Mouse (Mus musculus): ENCODE measurements around the gene Abhd10. TPM values are rescaled to one million over a fixed set of nuclear protein-coding genes. Genes with fewer than 3 reads are reported as not detected.

Gene Abhd10
- polyA plus RNA-seq (2015; fragmentation: Nextera tagmentation; extraction: Ambion mirVana): 24.9 and 29.3 TPM in 2 replicates

DNA sequence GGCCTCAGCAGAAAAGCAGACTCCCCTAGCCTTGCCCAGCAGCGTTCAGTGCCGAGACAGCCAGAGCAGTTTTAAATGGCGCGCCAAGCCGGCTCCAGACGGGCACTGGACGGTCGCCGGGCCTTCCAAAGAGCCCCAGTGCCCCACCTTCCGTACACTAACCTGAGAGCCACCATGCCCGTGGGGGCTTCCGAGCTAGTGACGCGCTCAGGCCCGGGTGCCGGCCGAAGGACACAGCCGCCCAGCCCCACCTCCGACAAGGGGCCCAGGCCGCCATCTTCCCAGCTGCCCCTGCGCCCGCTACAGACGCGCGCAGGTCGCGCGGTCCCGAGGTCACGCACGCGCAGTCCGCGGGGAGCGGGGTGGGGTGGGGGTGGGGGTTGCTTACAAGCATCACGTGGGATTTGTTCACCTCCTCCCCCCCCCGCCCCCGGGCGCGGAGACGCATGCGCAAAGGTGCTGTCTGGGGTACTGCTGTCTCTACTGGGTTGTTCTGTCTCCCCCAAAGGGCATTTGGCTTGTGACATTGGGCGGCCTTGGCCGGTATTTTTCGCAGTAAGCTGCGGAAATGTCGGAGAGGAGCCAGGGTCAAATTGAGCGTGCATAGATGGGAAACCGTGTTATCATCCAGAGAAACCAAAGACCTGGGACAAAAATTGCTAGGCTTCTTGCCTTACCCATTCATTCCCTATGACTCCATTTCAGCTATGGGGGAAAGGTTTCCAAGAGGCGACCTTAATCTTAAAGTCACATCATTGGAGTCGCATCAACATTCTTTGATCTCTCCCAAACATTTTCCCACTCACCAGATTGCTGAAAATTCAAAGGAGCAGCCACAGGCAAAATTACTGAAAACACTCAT is at the start of gene Abhd10:
Gene Abhd10 (minus strand): TSS at position 341 of the 862 bp plus-strand sequence.
- H3K4me2 ChIP-seq: peak within 1 kb of the TSS; percentile 70
- H3K9me3 ChIP-seq (replicated peaks): no peaks in the 10 kb centered on the region
- peaks cover 12% of the 10 kb centered on the region for H3K36me3 ChIP-seq
- H3K27ac ChIP-seq: peak within 1 kb of the TSS; percentile 97
- ATAC-seq (replicated peaks; ENCODE audit: insufficient number of reproducible peaks, insufficient read depth, low FRiP score, low read depth): peak; percentile 99
- H3K4me3 ChIP-seq: peak within 1 kb of the TSS; percentile 95
- no peaks in the 10 kb centered on the region for H3K27me3 ChIP-seq
- WGBS: under 1% methylated on average over 51 of the region's 51 CpGs
- peaks cover 6% of the 10 kb centered on the region for H3K4me1 ChIP-seq (replicated peaks)
- H3K9ac ChIP-seq: peak within 1 kb of the TSS; percentile 97

DNA sequence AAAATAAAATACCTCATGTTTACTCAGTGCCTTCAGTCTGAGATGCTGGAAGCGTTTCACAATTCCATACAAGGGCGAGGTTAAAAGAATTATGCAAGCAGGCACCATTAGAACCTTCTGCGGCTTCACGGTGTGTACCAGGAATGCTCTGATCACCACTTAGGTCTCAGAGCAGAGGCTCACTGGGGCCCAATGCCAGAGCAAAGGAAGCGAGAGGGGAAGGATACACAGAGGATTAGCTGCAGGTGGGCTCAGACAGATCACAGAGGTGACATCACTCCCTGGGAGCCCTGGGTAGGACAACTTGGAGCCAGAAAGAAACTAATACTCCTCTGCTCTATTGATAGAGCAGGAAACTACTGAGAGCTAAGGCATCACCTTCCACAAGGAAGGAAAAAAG is 48.5 kb upstream of the Abhd10 start:
- H3K9ac ChIP-seq: no peak overlapping the region
- no peaks in the 10 kb centered on the region; the same call in none of the 2 replicates for H3K4me1 ChIP-seq (replicated peaks)
- H3K27ac ChIP-seq: no peak overlapping the region
- no peak overlapping the region for H3K4me2 ChIP-seq
- no peaks in the 10 kb centered on the region for H3K27me3 ChIP-seq
- no peak for ATAC-seq (replicated peaks; ENCODE audit: insufficient number of reproducible peaks, insufficient read depth, low FRiP score, low read depth)
- WGBS: 70% methylated on average over 5 of the region's 5 CpGs
- no peaks in the 10 kb centered on the region for H3K9me3 ChIP-seq (replicated peaks)
- H3K36me3 ChIP-seq: peaks cover 53% of the 10 kb centered on the region
- H3K4me3 ChIP-seq: no peak overlapping the region

DNA sequence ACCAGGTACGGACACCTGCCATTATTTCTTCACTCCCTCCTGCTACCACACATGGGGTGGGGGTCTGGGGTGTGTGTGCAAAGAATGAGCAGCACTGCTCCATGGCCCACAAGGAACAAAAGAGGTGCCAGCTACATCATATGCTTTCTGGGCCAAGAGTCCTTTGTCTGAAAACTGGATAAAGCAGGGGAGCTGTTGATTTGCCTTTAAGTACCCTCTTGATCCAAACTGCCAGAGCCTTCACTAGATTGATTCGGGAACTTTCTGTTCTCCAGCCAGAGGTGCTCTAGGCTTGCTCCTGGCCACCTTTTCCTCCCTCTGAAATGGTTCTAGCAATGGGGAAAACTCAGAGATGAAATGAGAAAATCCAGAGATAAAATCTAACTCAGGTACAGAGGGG is 46.6 kb upstream of the Abhd10 start:
- WGBS: 66% methylated on average over 2 of the region's 2 CpGs
- no peak for ATAC-seq (replicated peaks; ENCODE audit: insufficient number of reproducible peaks, insufficient read depth, low FRiP score, low read depth)
- Histone ChIP-seq H3K4me3 (no peak overlapping the region), H3K36me3 (peaks cover 58% of the 10 kb centered on the region), H3K27me3 (no peaks in the 10 kb centered on the region), H3K4me1 (replicated peaks) (no peaks in the 10 kb centered on the region), H3K9me3 (replicated peaks) (no peaks in the 10 kb centered on the region), H3K9ac (no peak overlapping the region), H3K27ac (no peak overlapping the region), H3K4me2 (no peak overlapping the region)

DNA sequence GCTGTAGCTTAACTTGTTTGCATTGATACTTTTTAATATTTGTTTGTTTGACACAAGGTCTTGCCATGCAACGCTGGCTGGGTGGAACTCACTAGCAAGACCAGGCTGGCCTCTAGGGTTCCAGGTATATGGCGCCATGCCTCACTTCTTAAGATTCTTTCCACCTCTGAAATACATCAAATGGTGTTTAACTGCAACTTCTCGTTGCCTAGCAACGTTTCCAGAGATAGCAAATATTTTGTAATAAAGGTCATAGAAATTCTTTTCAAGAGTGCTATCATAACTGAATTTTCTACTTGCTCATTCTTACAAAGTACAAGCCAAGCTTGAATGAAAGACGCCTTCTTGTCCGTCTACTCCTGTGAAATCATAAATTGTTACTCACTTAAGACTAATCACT is 44.9 kb upstream of the Abhd10 start:
- 82% methylated on average over 6 of the region's 6 CpGs for WGBS
- H3K9ac ChIP-seq: no peak overlapping the region
- H3K4me3 ChIP-seq: no peak overlapping the region
- peaks cover 56% of the 10 kb centered on the region for H3K36me3 ChIP-seq
- no peak for ATAC-seq (replicated peaks; ENCODE audit: insufficient number of reproducible peaks, insufficient read depth, low FRiP score, low read depth)
- no peaks in the 10 kb centered on the region for H3K4me1 ChIP-seq (replicated peaks)
- no peaks in the 10 kb centered on the region for H3K27me3 ChIP-seq
- H3K27ac ChIP-seq: no peak overlapping the region
- no peak overlapping the region for H3K4me2 ChIP-seq
- H3K9me3 ChIP-seq (replicated peaks): no peaks in the 10 kb centered on the region

DNA sequence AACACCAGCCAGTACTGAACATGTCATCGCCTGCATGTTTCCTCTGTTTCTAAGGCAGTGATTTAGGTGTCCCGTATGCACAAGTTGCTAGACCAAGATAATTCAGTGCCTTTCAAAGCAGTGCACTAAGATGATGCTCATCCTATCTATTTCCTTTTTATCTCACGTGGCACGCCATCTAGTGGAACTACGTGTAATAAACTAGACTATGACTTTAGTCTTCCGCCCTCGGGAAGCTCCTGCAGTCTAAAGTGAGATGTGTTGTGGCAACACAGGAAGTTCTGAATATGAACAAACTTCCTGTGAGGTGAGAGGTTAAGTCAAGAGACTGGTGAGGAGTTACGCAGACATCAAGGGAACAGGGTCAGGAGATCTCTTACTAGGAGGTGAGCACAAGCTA is 43.9 kb upstream of the Abhd10 start:
- H3K9me3 ChIP-seq (replicated peaks): no peaks in the 10 kb centered on the region
- no peak overlapping the region for H3K4me3 ChIP-seq
- ATAC-seq (replicated peaks; ENCODE audit: insufficient number of reproducible peaks, insufficient read depth, low FRiP score, low read depth): no peak
- no peaks in the 10 kb centered on the region for H3K4me1 ChIP-seq (replicated peaks)
- H3K27me3 ChIP-seq: no peaks in the 10 kb centered on the region
- H3K36me3 ChIP-seq: peaks cover 52% of the 10 kb centered on the region
- 32% methylated on average over 8 of the region's 8 CpGs for WGBS
- no peak overlapping the region for H3K9ac ChIP-seq
- H3K27ac ChIP-seq: no peak overlapping the region
- H3K4me2 ChIP-seq: no peak overlapping the region

DNA sequence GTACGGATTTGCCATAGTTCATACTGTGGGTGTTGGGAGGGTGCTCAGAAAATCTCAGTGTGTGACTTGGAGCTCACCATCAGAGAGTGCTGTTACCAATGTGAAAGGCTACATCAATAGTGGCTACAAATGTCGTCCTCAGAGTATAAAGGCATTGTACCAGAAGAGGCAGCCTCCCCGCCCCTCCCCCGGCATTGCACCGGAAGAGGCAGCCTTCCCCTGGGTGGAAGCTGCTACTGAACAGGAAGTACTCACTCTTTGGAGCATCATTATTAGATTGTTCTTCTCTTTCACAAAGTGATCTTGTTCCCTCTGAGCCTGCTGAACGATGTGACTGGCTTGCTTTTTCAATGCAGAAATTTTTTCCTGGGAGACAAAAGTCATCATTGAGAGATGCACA is 37.2 kb upstream of the Abhd10 start:
- no peaks in the 10 kb centered on the region for H3K9me3 ChIP-seq (replicated peaks)
- no peaks in the 10 kb centered on the region for H3K4me1 ChIP-seq (replicated peaks)
- no peak overlapping the region for H3K27ac ChIP-seq
- H3K36me3 ChIP-seq: peaks cover 68% of the 10 kb centered on the region
- ATAC-seq (replicated peaks; ENCODE audit: insufficient number of reproducible peaks, insufficient read depth, low FRiP score, low read depth): no peak
- H3K4me3 ChIP-seq: no peak overlapping the region
- no peaks in the 10 kb centered on the region for H3K27me3 ChIP-seq
- 73% methylated on average over 6 of the region's 6 CpGs for WGBS
- no peak overlapping the region for H3K4me2 ChIP-seq
- H3K9ac ChIP-seq: no peak overlapping the region

DNA sequence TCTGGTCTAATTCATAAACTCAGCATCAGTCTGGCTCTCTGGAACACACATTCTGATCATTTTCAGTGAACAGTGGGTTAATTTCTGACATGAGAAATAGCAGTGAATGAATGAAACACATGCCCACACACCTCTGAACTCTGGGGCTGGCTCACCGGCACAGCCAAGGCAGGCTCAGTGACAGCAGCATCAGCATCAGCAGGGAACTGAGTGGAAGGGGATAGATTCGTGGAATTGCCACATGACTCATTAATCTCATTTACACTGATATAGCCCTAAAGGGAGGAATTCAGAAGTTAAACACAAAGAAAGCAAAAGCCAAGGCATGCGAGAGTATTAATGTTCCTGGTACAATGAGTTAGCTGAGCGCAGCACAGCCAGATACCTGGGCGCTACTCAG is 32.1 kb upstream of the Abhd10 start:
- ATAC-seq (replicated peaks; ENCODE audit: insufficient number of reproducible peaks, insufficient read depth, low FRiP score, low read depth): no peak
- H3K9ac ChIP-seq: no peak overlapping the region
- no peaks in the 10 kb centered on the region for H3K27me3 ChIP-seq
- 82% methylated on average over 5 of the region's 5 CpGs for WGBS
- H3K4me1 ChIP-seq (replicated peaks): no peaks in the 10 kb centered on the region
- H3K9me3 ChIP-seq (replicated peaks): no peaks in the 10 kb centered on the region
- H3K4me3 ChIP-seq: no peak overlapping the region
- no peak overlapping the region for H3K27ac ChIP-seq
- no peak overlapping the region for H3K4me2 ChIP-seq
- H3K36me3 ChIP-seq: peaks cover 84% of the 10 kb centered on the region

DNA sequence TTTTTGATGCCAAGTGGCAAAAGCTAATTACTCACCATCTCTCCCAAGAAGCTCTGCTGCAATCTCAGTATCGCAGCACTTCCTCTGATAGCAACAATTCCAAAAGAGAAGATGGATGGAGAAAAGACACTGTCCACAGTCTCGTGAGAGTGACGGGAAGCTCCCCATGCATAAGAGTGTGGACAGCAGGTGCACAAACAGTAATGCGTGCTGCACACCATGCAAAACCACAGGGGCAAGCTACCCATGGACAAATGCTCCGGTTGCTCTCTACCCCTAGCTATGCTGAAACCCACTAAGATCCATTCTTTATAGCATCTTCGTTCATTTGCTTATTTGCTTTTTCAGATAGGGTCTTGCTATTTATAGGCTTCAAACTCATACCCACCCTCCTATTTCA is 28.2 kb upstream of the Abhd10 start:
- Histone ChIP-seq H3K36me3 (peaks cover 82% of the 10 kb centered on the region), H3K4me3 (no peak overlapping the region), H3K27ac (no peak overlapping the region), H3K4me1 (replicated peaks) (no peaks in the 10 kb centered on the region), H3K9ac (no peak overlapping the region), H3K4me2 (no peak overlapping the region), H3K9me3 (replicated peaks) (no peaks in the 10 kb centered on the region), H3K27me3 (no peaks in the 10 kb centered on the region)
- 83% methylated on average over 6 of the region's 6 CpGs for WGBS
- no peak for ATAC-seq (replicated peaks; ENCODE audit: insufficient number of reproducible peaks, insufficient read depth, low FRiP score, low read depth)

DNA sequence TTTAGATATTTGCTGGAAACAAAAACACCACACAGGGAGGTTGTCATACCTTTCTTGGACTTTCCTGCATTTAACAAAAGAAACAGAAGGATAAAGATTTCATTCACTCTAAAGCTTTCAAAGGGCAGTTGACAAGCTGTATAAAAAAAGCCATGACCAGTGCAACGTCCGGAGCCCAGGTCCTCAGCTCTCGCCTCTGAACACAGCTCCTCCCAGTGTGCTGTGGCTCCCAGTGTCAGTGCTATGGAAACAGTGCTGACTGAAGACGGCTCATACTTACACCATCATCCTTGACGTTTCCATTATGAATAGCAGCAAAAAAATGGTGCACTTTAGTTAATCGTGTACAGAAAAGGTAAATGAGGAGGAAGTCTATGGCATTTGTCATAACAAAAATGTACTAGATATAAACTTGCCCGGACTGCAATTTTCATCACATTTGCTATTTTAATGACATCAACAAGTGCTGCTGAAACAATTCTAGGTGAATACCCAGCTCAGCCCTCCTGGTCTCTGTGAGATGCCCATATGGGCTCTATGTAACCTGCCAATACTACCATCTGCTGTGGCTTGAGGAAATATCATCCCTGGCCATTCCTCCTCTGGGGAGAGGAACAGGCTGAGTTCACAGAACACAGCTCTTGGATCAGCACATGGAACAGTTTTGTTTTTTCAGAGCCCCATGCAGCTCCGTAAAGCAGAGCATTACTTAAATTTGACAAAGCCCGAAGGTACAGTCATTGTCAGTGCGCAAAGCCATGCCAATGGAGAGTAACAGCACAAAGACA is 25.3 kb upstream of the Abhd10 start:
- 0 out of 2 replicates have a peak, but pooled peaks cover 4% of the 10 kb centered on the region for H3K4me1 ChIP-seq (replicated peaks)
- peaks cover 65% of the 10 kb centered on the region for H3K36me3 ChIP-seq
- ATAC-seq (replicated peaks; ENCODE audit: insufficient number of reproducible peaks, insufficient read depth, low FRiP score, low read depth): no peak
- H3K9ac ChIP-seq: no peak overlapping the region
- H3K4me2 ChIP-seq: no peak overlapping the region
- no peaks in the 10 kb centered on the region for H3K27me3 ChIP-seq
- H3K4me3 ChIP-seq: no peak overlapping the region
- 66% methylated on average over 10 of the region's 10 CpGs for WGBS
- H3K27ac ChIP-seq: peak overlapping the region; percentile 12; the same call in 1 of the 2 replicates
- H3K9me3 ChIP-seq (replicated peaks): no peaks in the 10 kb centered on the region

DNA sequence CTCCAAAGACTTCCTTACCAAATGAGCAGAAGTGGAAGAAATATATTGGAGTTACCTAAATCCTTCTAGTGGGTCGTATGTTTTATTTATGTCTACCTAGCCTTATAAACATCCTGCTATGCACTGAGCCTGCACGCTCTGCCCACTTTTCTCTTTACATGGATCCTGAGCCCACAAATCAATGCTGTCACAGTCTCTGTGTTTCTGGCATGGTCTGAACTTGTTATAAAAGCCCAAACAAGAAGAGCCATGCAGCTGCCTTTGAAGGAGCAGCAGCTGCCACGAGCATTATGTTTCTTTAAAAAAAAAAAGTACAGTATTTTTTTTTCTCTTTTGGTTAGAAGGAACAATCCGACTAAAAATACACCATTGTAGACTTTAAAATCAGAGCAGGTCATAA is 24.7 kb upstream of the Abhd10 start:
- WGBS: 56% methylated on average over 4 of the region's 4 CpGs
- Histone ChIP-seq H3K9me3 (replicated peaks) (no peaks in the 10 kb centered on the region), H3K4me2 (no peak overlapping the region), H3K4me3 (no peak overlapping the region), H3K9ac (no peak overlapping the region), H3K27ac (0 out of 2 replicates have a peak overlapping the region, but pooled peaks have one; percentile 12), H3K27me3 (no peaks in the 10 kb centered on the region), H3K4me1 (replicated peaks) (0 out of 2 replicates have a peak, but pooled peaks cover 4% of the 10 kb centered on the region), H3K36me3 (peaks cover 66% of the 10 kb centered on the region)
- ATAC-seq (replicated peaks; ENCODE audit: insufficient number of reproducible peaks, insufficient read depth, low FRiP score, low read depth): no peak

DNA sequence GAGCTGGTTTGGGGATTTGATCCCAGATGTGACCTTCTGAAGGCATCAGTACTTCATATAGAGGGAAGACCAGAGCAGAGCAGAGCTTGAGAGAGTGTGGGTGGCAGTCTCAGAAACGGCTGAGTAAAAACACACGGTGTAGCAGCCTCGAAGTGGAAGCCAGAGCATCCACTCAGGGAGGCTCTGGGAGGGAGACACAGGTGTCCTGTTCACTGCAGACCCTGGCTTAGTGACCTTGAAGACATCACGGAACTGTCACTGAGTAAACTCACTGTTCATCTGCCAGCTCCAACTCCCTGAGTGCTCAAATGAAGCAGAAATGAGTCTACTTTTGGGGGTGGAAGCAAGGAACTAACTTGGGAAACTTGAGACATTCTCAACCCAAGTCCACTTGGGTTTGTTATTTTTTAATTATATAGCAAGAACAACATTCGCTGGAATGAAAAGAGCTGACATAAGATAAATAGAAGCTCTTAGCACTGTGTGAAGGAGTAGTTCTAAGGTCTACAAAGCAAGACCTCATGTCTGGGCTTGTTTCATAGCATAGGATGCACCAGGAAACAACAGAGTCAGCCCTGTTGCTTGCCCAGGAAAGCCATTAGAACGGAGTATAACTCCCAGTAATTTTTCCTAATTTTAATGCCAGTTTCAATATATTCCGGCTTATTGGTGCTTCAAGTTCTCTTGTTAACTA is 23.2 kb upstream of the Abhd10 start:
- Histone ChIP-seq H3K36me3 (peaks cover 58% of the 10 kb centered on the region), H3K4me3 (no peak overlapping the region), H3K27ac (no peak overlapping the region), H3K27me3 (no peaks in the 10 kb centered on the region), H3K4me1 (replicated peaks) (0 out of 2 replicates have a peak, but pooled peaks cover 4% of the 10 kb centered on the region), H3K9ac (no peak overlapping the region), H3K9me3 (replicated peaks) (no peaks in the 10 kb centered on the region), H3K4me2 (no peak overlapping the region)
- 73% methylated on average over 7 of the region's 7 CpGs for WGBS
- ATAC-seq (replicated peaks; ENCODE audit: insufficient number of reproducible peaks, insufficient read depth, low FRiP score, low read depth): no peak
